Mouse (Mus musculus) kidney, adult 10 weeks (tissue): ENCODE results near the gene Kcnc4. TPM values are rescaled to one million over a fixed set of nuclear protein-coding genes. Genes with fewer than 3 reads are reported as not detected.

Experiments
- polyA plus RNA-seq: library from polyadenylated mRNA; stranded (reverse); fragments of 350-450 nt; fragmentation: Illumina TruSeq; extraction: RNeasy Lipid Tissue Mini Kit (QIAGEN cat#74804); gene quantifications from one replicate; pipeline ENCODE4 v1.2.3, GENCODE M21; 2014; ENCODE audit warnings: low read depth, low replicate concordance

Kcnc4 gene
- polyA plus RNA-seq, result not detected

GRCm38 (mm10) chr3:107459196-107459772 lies at the start of gene Kcnc4:
Gene Kcnc4 (minus strand): TSS chr3:107459552.

Other genes starting within 250 kb of the Kcnc4 start
- gene Cym, start 237.8 kb downstream of the Kcnc4 start, polyA plus RNA-seq, result not detected
- not detected for gene A630076J17Rik, start 228.9 kb downstream of the Kcnc4 start, polyA plus RNA-seq
- 5.7 TPM for gene Prok1, start 219.8 kb downstream of the Kcnc4 start, polyA plus RNA-seq
- 322 TPM for gene Lamtor5, start 180.7 kb downstream of the Kcnc4 start, polyA plus RNA-seq
- gene Slc16a4, start 168.3 kb downstream of the Kcnc4 start, polyA plus RNA-seq, result 581 TPM
- 9.9 TPM for gene Rbm15, start 125.9 kb downstream of the Kcnc4 start, polyA plus RNA-seq
- gene Slc6a17, start 58.5 kb upstream of the Kcnc4 start, polyA plus RNA-seq, result 5.8 TPM
- not detected for gene Ubl4b, start 95.5 kb upstream of the Kcnc4 start, polyA plus RNA-seq
- not detected for gene Alx3, start 135.5 kb upstream of the Kcnc4 start, polyA plus RNA-seq
- not detected for gene Gm10961, start 171.8 kb upstream of the Kcnc4 start, polyA plus RNA-seq
- gene Strip1, start 172.1 kb upstream of the Kcnc4 start, polyA plus RNA-seq, result 4.6 TPM
- 298 TPM for gene Ahcyl1, start 237.0 kb upstream of the Kcnc4 start, polyA plus RNA-seq